Mouse (Mus musculus) kidney, adult 2 months (tissue): ENCODE measurements at regions not wholly inside any gene's neighbourhood (a gene's known extent, or its start where the extent isn't known, plus 50 kb on each side); places are given as distances from the start of the nearest gene placed in this dataset.

Experiments used
- CTCF ChIP-seq: fragments of 200-500 bp; conservative IDR thresholded peaks from 2 replicates; pipeline ENCODE4 v1.5.1; 2011; ENCODE audit warnings: low read depth, mild to moderate bottlenecking, control low read depth, low read length, moderate library complexity, mixed read lengths; ENCODE audit not compliant: insufficient read depth, insufficient read length
- POLR2A ChIP-seq: fragments of 200-500 bp; IDR thresholded peaks from one replicate; pipeline ENCODE4 v1.6.1; 2011; ENCODE audit warnings: low read depth, low read length, control low read depth

DNA sequence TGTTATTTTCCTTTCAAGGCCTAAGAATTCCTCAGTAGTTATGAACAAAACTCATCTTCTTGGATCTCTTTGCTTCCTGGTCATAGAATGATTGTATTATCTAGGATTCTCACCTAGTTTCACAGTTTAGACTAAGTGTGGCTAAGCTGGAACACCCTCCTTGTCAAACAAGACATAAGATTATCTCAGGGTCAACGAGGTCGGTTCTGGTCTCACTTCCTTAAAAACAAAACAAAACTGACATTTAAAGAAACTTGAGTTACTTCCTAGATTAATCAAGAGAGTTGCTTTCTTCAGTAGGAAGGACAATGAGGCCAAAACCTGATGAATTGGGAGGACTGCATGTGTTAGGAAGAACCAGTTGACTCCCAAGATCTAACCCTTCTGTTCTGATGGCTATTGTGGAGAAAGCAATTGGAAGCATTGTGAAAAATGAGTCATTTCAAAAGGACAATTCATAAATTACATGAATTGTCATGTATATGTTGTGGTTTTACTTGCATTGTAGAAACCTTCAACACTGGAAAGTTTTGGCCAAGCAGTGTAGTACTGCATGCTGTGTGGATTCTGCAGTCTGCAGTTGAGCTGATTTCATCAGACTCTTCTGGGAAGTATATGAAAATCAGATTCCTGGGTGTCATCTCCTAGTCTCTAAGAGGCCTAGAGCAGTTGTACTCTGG is 293.0 kb downstream of the Nuak1 start:
- TF ChIP-seq CTCF (no peak), POLR2A (no peak)
